8 mouse cellular contexts compared by ENCODE assay signal in genomic region chr11:3408997-3409732, GRCm38 (mm10). TPM values are rescaled to one million over a fixed set of nuclear protein-coding genes. Genes with fewer than 3 reads are reported as not detected.
DNase-seq lines count a peak whose midpoint lies in the region; ATAC-seq lines count a peak whose summit lies in the region.

TSS of gene Limk2 (minus strand) at chr11:3409189.

- peak within 1 kb of the TSS; percentile 71 for H3K27ac ChIP-seq in hindbrain, embryonic 15.5 days (replicated peaks)

- no peaks in the 10 kb centered on the region for H3K27me3 ChIP-seq in hindbrain, embryonic 15.5 days

- WGBS in hindbrain, embryonic 15.5 days = 2% methylated on average over 40 of the region's 45 CpGs

- H3K9ac ChIP-seq in hindbrain, embryonic 15.5 days = peak within 1 kb of the TSS; percentile 76

- no peaks in the 10 kb centered on the region for H3K9me3 ChIP-seq in hindbrain, embryonic 15.5 days

- peak within 1 kb of the TSS; percentile 78 for H3K4me3 ChIP-seq in hindbrain, embryonic 15.5 days

- peak; percentile 91 for ATAC-seq in hindbrain, embryonic 15.5 days (ENCODE audit: low FRiP score, low read depth)

- peaks cover 18% of the 10 kb centered on the region for H3K4me1 ChIP-seq in hindbrain, embryonic 15.5 days (replicated peaks)

- peak within 1 kb of the TSS; percentile 80 for H3K4me2 ChIP-seq in hindbrain, embryonic 15.5 days

- DNase-seq in R1 (ENCODE audit: low read depth, low spot score) = peak; percentile 96
- peak; percentile 96 to 99 for DNase-seq in cerebellum, postnatal 25 days
- peak; percentile 78 to 81 for DNase-seq in frontal cortex, postnatal 36 days (ENCODE audit: low spot score in 2 of 2)
- peak; percentile 74 for DNase-seq in left cerebral cortex, adult 11 months (ENCODE audit: low spot score)
- DNase-seq in lung, postnatal 4 days = peak; percentile 93 to 96
- DNase-seq in retina, postnatal 7 days (ENCODE audit: low read depth, low spot score) = peak; percentile 85
- peak; percentile 89 for DNase-seq in urinary bladder, adult 2 months (ENCODE audit: low spot score)

- H3K36me3 ChIP-seq in hindbrain, embryonic 15.5 days = no peaks in the 10 kb centered on the region; the same call in none of the 2 replicates

RNA-seq across cellular contexts. Expression of gene Limk2, which starts in this region (rescaled TPM):
- 148 and 158 TPM in 2 replicates for polyA plus RNA-seq in hindbrain, embryonic 15.5 days (2015; fragmentation: Nextera tagmentation; extraction: Ambion mirVana)
- polyA plus RNA-seq in urinary bladder, adult 2 months (2012; rRNA removed) = 78.9 and 96.8 TPM in 2 replicates

Comparison
In these comparisons a context has a peak if more than half of its experiments do, and no peak if none do; other contexts are left out.
1. Peak in every context shown above with its lines: DNase-seq, ATAC-seq, H3K4me3 ChIP-seq and H3K27ac ChIP-seq.